In genomic region chr3:88173375-88173774, GRCm38 (mm10) we compare ENCODE assay signal across 9 mouse cellular contexts. TPM values are rescaled to one million over a fixed set of nuclear protein-coding genes. Genes with fewer than 3 reads are reported as not detected.
DNase-seq lines count a peak whose midpoint lies in the region; ATAC-seq lines count a peak whose summit lies in the region.
"Had no signal": no experiment of that assay in that cellular context is flagged by ENCODE, and none has a peak within 500 bp of the region (broad histone marks: within the 10 kb centered on the region; RNA-seq: fewer than 3 reads in every experiment).

No protein-coding gene starts in this region.

- H3K9ac ChIP-seq in heart, embryonic 11.5 days (ENCODE audit: low read depth, low read length), result no peak overlapping the region
- no peak overlapping the region for H3K9ac ChIP-seq in hindbrain, embryonic 13.5 days
- H3K9ac ChIP-seq: limb, embryonic 12.5 days had no signal

- H3K27ac ChIP-seq in heart, embryonic 11.5 days (ENCODE audit: low read depth, low read length), result no peak overlapping the region
- 0 out of 2 replicates have a peak overlapping the region, but pooled peaks have one; percentile 30 for H3K27ac ChIP-seq in hindbrain, embryonic 13.5 days
- H3K27ac ChIP-seq: limb, embryonic 12.5 days had no signal

- no peaks in the 10 kb centered on the region for H3K9me3 ChIP-seq in heart, embryonic 11.5 days (replicated peaks; ENCODE audit: control insufficient read depth, low read length)
- H3K9me3 ChIP-seq in hindbrain, embryonic 13.5 days, result no peaks in the 10 kb centered on the region
- H3K9me3 ChIP-seq: limb, embryonic 12.5 days had no signal

- no peak overlapping the region for H3K4me3 ChIP-seq in heart, embryonic 11.5 days (ENCODE audit: low read depth, low read length)
- H3K4me3 ChIP-seq in hindbrain, embryonic 13.5 days, result no peak overlapping the region
- H3K4me3 ChIP-seq: limb, embryonic 12.5 days had no signal

- H3K4me1 ChIP-seq in heart, embryonic 11.5 days (ENCODE audit: control insufficient read depth, insufficient read depth, low read length), result peaks cover 10% of the 10 kb centered on the region
- H3K4me1 ChIP-seq in hindbrain, embryonic 13.5 days (replicated peaks), result peaks cover 10% of the 10 kb centered on the region
- H3K4me1 ChIP-seq: limb, embryonic 12.5 days had no signal

- H3K27me3 ChIP-seq in heart, embryonic 11.5 days (ENCODE audit: control insufficient read depth, insufficient read depth, low read length), result no peaks in the 10 kb centered on the region
- no peaks in the 10 kb centered on the region for H3K27me3 ChIP-seq in hindbrain, embryonic 13.5 days
- H3K27me3 ChIP-seq: limb, embryonic 12.5 days had no signal

- 42% methylated on average over 3 of the region's 3 CpGs for WGBS in heart, embryonic 11.5 days (ENCODE audit: insufficient replicate concordance)
- WGBS in hindbrain, embryonic 13.5 days, result 49% methylated on average over 3 of the region's 3 CpGs

- peak; percentile 94 for DNase-seq in heart, adult 11 months
- peak; percentile 61 for DNase-seq in right cerebral cortex, postnatal 4 days
- no peak for DNase-seq in right cerebral cortex, adult 18-20 months
- DNase-seq in cerebellum, adult 9-11 months, result peak; percentile 80
- peak; percentile 51 for DNase-seq in mesoderm, embryonic 11.5 days (ENCODE audit: low read depth, low spot score)
- DNase-seq in urinary bladder, postnatal 10 days (ENCODE audit: low spot score), result no peak

- no peak for ATAC-seq in heart, embryonic 11.5 days (replicated peaks; ENCODE audit: insufficient number of reproducible peaks, low FRiP score, low TSS enrichment)
- ATAC-seq in hindbrain, embryonic 13.5 days (ENCODE audit: low FRiP score), result no peak

- H3K4me2 ChIP-seq in heart, embryonic 11.5 days, result no peak overlapping the region
- H3K4me2 ChIP-seq in hindbrain, embryonic 13.5 days, result no peak overlapping the region
- H3K4me2 ChIP-seq: limb, embryonic 12.5 days had no signal

- peaks cover 10% of the 10 kb centered on the region for H3K36me3 ChIP-seq in heart, embryonic 11.5 days (ENCODE audit: control insufficient read depth, insufficient read depth, low read length)
- peaks cover 52% of the 10 kb centered on the region for H3K36me3 ChIP-seq in hindbrain, embryonic 13.5 days

RNA-seq across cellular contexts. Expression of gene Mef2d, which starts 31.2 kb away (rescaled TPM):
- 39.8 and 45.1 TPM in 2 replicates for polyA plus RNA-seq in heart, embryonic 11.5 days (2014; fragmentation: Nextera tagmentation; extraction: Ambion mirVana)
- polyA plus RNA-seq in hindbrain, embryonic 13.5 days (2015; fragmentation: Nextera tagmentation; extraction: Ambion mirVana), result 14.5 and 14.8 TPM in 2 replicates

Comparison
In these comparisons a context has a peak if more than half of its experiments do, and no peak if none do; other contexts are left out.
1. DNase-seq: peak in heart, adult 11 months (single experiment), right cerebral cortex, postnatal 4 days (single experiment), cerebellum, adult 9-11 months (single experiment) and mesoderm, embryonic 11.5 days (single experiment); none in right cerebral cortex, adult 18-20 months (single experiment) and urinary bladder, postnatal 10 days (single experiment).